11 mouse cellular contexts compared by ENCODE assay signal in genomic region chr11:35976482-35976881, GRCm38 (mm10). TPM values are rescaled to one million over a fixed set of nuclear protein-coding genes. Genes with fewer than 3 reads are reported as not detected.
DNase-seq lines count a peak whose midpoint lies in the region; ATAC-seq and TF ChIP-seq lines count a peak whose summit lies in the region.
"Had no signal": no experiment of that assay in that cellular context is flagged by ENCODE, and none has a peak within 500 bp of the region (broad histone marks: within the 10 kb centered on the region; RNA-seq: fewer than 3 reads in every experiment).

No protein-coding gene starts in this region.

- no peak for DNase-seq in hindbrain, embryonic 10.5 days (ENCODE audit: low spot score)
- DNase-seq in hindbrain, embryonic 11.5 days (ENCODE audit: low spot score): no peak
- DNase-seq in Patski (ENCODE audit: low read depth, low spot score): peak; percentile 93
- peak; percentile 32 for DNase-seq in mesoderm, embryonic 11.5 days (ENCODE audit: low read depth, low spot score)
- no peak for DNase-seq in heart, postnatal 4 days
- no peak for DNase-seq in T-cell, adult 2 months (ENCODE audit: low spot score)
- DNase-seq in cerebellum, adult 8-10 months: no peak
- DNase-seq: thymus, postnatal 14 days had no signal

- POLR2A ChIA-PET in Patski (lab: Charles Lee): interaction anchor here (0.6 to 8.7 kb wide), 11 partner anchors 13 to 62 kb away, joined by 3 to 66 read pairs (median 5); no protein-coding TSS in a partner anchor

- peak overlapping the region; percentile 77 for H3K27ac ChIP-seq in hindbrain, embryonic 10.5 days
- no peak overlapping the region for H3K27ac ChIP-seq in hindbrain, embryonic 11.5 days (ENCODE audit: low read depth, low read length)
- peak overlapping the region; percentile 40 for H3K27ac ChIP-seq in hindbrain, embryonic 15.5 days (replicated peaks)
- H3K27ac ChIP-seq: heart, embryonic 15.5 days; limb, embryonic 15.5 days had no signal

- H3K4me1 ChIP-seq in hindbrain, embryonic 10.5 days (replicated peaks): peaks cover 94% of the 10 kb centered on the region
- H3K4me1 ChIP-seq in hindbrain, embryonic 11.5 days (replicated peaks; ENCODE audit: control insufficient read depth, insufficient read depth, low read length): peaks cover 21% of the 10 kb centered on the region
- H3K4me1 ChIP-seq in hindbrain, embryonic 15.5 days (replicated peaks): peaks cover 49% of the 10 kb centered on the region

- in situ Hi-C loops in Patski (cut with MboI; ENCODE audit: low pct_unique_long_range_greater_than_20kb): loop anchor here (5.0 kb wide), 1 partner anchor 39 kb away; no protein-coding TSS in a partner anchor

- no peak for ATAC-seq in hindbrain, embryonic 11.5 days (ENCODE audit: low FRiP score)
- ATAC-seq in Patski: peak; percentile 79
- ATAC-seq in hindbrain, embryonic 15.5 days (ENCODE audit: low FRiP score, low read depth): peak; percentile 82

- no peak overlapping the region for H3K9ac ChIP-seq in hindbrain, embryonic 11.5 days (ENCODE audit: low read depth, low read length)
- H3K9ac ChIP-seq in hindbrain, embryonic 15.5 days: no peak overlapping the region
- H3K9ac ChIP-seq: heart, embryonic 15.5 days; limb, embryonic 15.5 days had no signal

- H3K27me3 ChIP-seq in hindbrain, embryonic 10.5 days (ENCODE audit: insufficient read depth, poor library complexity, severe bottlenecking): peaks cover 25% of the 10 kb centered on the region
- no peaks in the 10 kb centered on the region for H3K27me3 ChIP-seq in hindbrain, embryonic 11.5 days (ENCODE audit: control insufficient read depth, insufficient read depth, low read length)
- H3K27me3 ChIP-seq in Patski: no peaks in the 10 kb centered on the region
- H3K27me3 ChIP-seq in hindbrain, embryonic 15.5 days: no peaks in the 10 kb centered on the region

- H3K36me3 ChIP-seq in hindbrain, embryonic 10.5 days: no peaks in the 10 kb centered on the region
- no peaks in the 10 kb centered on the region for H3K36me3 ChIP-seq in hindbrain, embryonic 11.5 days (ENCODE audit: control insufficient read depth, insufficient read depth, low read length)
- no peaks in the 10 kb centered on the region for H3K36me3 ChIP-seq in hindbrain, embryonic 15.5 days
- H3K36me3 ChIP-seq: heart, embryonic 15.5 days; limb, embryonic 15.5 days had no signal

- CTCF ChIA-PET in Patski (lab: Charles Lee): interaction anchor here (0.8 to 4.1 kb wide), 9 partner anchors 17 to 84 kb away, joined by 3 to 25 read pairs (median 4); no protein-coding TSS in a partner anchor

- no peak overlapping the region for H3K4me2 ChIP-seq in hindbrain, embryonic 11.5 days (replicated peaks; ENCODE audit: low read depth, low read length)
- peak overlapping the region; percentile 60; the same call in 1 of the 2 replicates for H3K4me2 ChIP-seq in hindbrain, embryonic 15.5 days
- H3K4me2 ChIP-seq: heart, embryonic 15.5 days; limb, embryonic 15.5 days had no signal

- WGBS in hindbrain, embryonic 10.5 days: 16% methylated on average over 6 of the region's 6 CpGs
- 26% methylated on average over 6 of the region's 6 CpGs for WGBS in hindbrain, embryonic 11.5 days
- 24% methylated on average over 6 of the region's 6 CpGs for WGBS in hindbrain, embryonic 15.5 days

- no peaks in the 10 kb centered on the region for H3K9me3 ChIP-seq in hindbrain, embryonic 10.5 days
- no peaks in the 10 kb centered on the region for H3K9me3 ChIP-seq in hindbrain, embryonic 11.5 days (ENCODE audit: control insufficient read depth, low read length)
- no peaks in the 10 kb centered on the region for H3K9me3 ChIP-seq in hindbrain, embryonic 15.5 days
- H3K9me3 ChIP-seq: heart, embryonic 15.5 days; limb, embryonic 15.5 days had no signal

- peak overlapping the region; percentile 23 for H3K4me3 ChIP-seq in hindbrain, embryonic 10.5 days
- H3K4me3 ChIP-seq in hindbrain, embryonic 11.5 days (ENCODE audit: low read depth, low read length): no peak overlapping the region
- H3K4me3 ChIP-seq in hindbrain, embryonic 15.5 days: no peak overlapping the region
- H3K4me3 ChIP-seq: heart, embryonic 15.5 days; limb, embryonic 15.5 days had no signal

- TF ChIP-seq CTCF in Patski (IDR thresholded peaks at IDR 0.05): peak; percentile 33

RNA-seq across cellular contexts. Expression of gene Wwc1, which starts 3.8 kb away (rescaled TPM):
- polyA plus RNA-seq in hindbrain, embryonic 10.5 days (2016; fragmentation: Nextera tagmentation; extraction: Ambion mirVana): 3.9 and 4.9 TPM in 2 replicates
- polyA plus RNA-seq in hindbrain, embryonic 11.5 days (2014; fragmentation: Nextera tagmentation; extraction: Ambion mirVana): 7.0 and 8.5 TPM in 2 replicates
- 384 TPM for polyA plus RNA-seq in Patski (2021)
- 13.5 and 13.8 TPM in 2 replicates for polyA plus RNA-seq in hindbrain, embryonic 15.5 days (2015; fragmentation: Nextera tagmentation; extraction: Ambion mirVana)
- total RNA-seq in heart, postnatal 4 days (2021): 1 to 10 TPM; 3.5 to 5.0 TPM

Comparison
In these comparisons a context has a peak if more than half of its experiments do, and no peak if none do; other contexts are left out.
1. DNase-seq: peak in Patski (single experiment) and mesoderm, embryonic 11.5 days (single experiment); none in hindbrain, embryonic 10.5 days (single experiment), hindbrain, embryonic 11.5 days (single experiment), heart, postnatal 4 days (single experiment), T-cell, adult 2 months (single experiment) and cerebellum, adult 8-10 months (single experiment).
2. RNA of gene Wwc1, which starts 3.8 kb away (polyA plus RNA-seq): 384 TPM in Patski (single experiment); 13.5 to 13.8 TPM in hindbrain, embryonic 15.5 days, 7.0 to 8.5 TPM in hindbrain, embryonic 11.5 days and 3.9 to 4.9 TPM in hindbrain, embryonic 10.5 days; every median in the first group is over 10 times any median in the second.